Mouse (Mus musculus): Measurements from ENCODE around the gene Hpcal1. TPM values are rescaled to one million over a fixed set of nuclear protein-coding genes. Genes with fewer than 3 reads are reported as not detected.
"Not testable (repeated sequence)": the region's sequence is repeated elsewhere in the genome, so short reads cannot be mapped to it uniquely, and the experiment has no call there.

Hpcal1 gene
- polyA plus RNA-seq, 1 experiment from 2014 or later, result 33.3 TPM

GRCm38 (mm10) chr12:17767567-17767966 lies 76.9 kb downstream of the Hpcal1 start:
- H3K27me3 ChIP-seq (replicated peaks; ENCODE audit: control insufficient read depth, insufficient read depth, low read length); ATAC-seq; DNase-seq (ENCODE audit: low spot score); H3K9me3 ChIP-seq (replicated peaks; ENCODE audit: control insufficient read depth, low read length); H3K36me3 ChIP-seq (ENCODE audit: control insufficient read depth, insufficient read depth, low read length); H3K4me2 ChIP-seq (ENCODE audit: low read length); H3K4me3 ChIP-seq (ENCODE audit: low read depth, low read length); H3K27ac ChIP-seq (ENCODE audit: low read depth, low read length); H3K4me1 ChIP-seq (ENCODE audit: control insufficient read depth, insufficient read depth, low read length); H3K9ac ChIP-seq (ENCODE audit: low read length): not testable (repeated sequence)
- WGBS, result 65% methylated on average over 1 of the region's 1 CpGs

GRCm38 (mm10) chr12:17769476-17770172 lies 79.0 kb downstream of the Hpcal1 start:
- WGBS, result 78% methylated on average over 2 of the region's 2 CpGs
- no peaks in the 10 kb centered on the region for H3K27me3 ChIP-seq (replicated peaks; ENCODE audit: control insufficient read depth, insufficient read depth, low read length)
- no peak overlapping the region for H3K9ac ChIP-seq (ENCODE audit: low read length)
- no peak overlapping the region for H3K27ac ChIP-seq (ENCODE audit: low read depth, low read length)
- H3K9me3 ChIP-seq (replicated peaks; ENCODE audit: control insufficient read depth, low read length), result no peaks in the 10 kb centered on the region
- no peak overlapping the region for H3K4me3 ChIP-seq (ENCODE audit: low read depth, low read length)
- no peaks in the 10 kb centered on the region for H3K4me1 ChIP-seq (ENCODE audit: control insufficient read depth, insufficient read depth, low read length)
- H3K36me3 ChIP-seq (ENCODE audit: control insufficient read depth, insufficient read depth, low read length), result no peaks in the 10 kb centered on the region
- ATAC-seq, result no peak
- no peak for DNase-seq (ENCODE audit: low spot score)
- no peak overlapping the region for H3K4me2 ChIP-seq (ENCODE audit: low read length)

- no peak for DNase-seq (ENCODE audit: low spot score)
- Histone ChIP-seq H3K9ac (ENCODE audit: low read length) (no peak overlapping the region), H3K27ac (ENCODE audit: low read depth, low read length) (no peak overlapping the region), H3K4me3 (ENCODE audit: low read depth, low read length) (no peak overlapping the region), H3K9me3 (replicated peaks; ENCODE audit: control insufficient read depth, low read length) (no peaks in the 10 kb centered on the region), H3K4me2 (ENCODE audit: low read length) (no peak overlapping the region), H3K27me3 (replicated peaks; ENCODE audit: control insufficient read depth, insufficient read depth, low read length) (no peaks in the 10 kb centered on the region), H3K36me3 (ENCODE audit: control insufficient read depth, insufficient read depth, low read length) (no peaks in the 10 kb centered on the region), H3K4me1 (ENCODE audit: control insufficient read depth, insufficient read depth, low read length) (no peaks in the 10 kb centered on the region)
- no peak for ATAC-seq
- 43% methylated on average over 2 of the region's 2 CpGs for WGBS
These were observed 79.9 kb downstream of the Hpcal1 start for GRCm38 (mm10) chr12:17770538-17770937.

DNA sequence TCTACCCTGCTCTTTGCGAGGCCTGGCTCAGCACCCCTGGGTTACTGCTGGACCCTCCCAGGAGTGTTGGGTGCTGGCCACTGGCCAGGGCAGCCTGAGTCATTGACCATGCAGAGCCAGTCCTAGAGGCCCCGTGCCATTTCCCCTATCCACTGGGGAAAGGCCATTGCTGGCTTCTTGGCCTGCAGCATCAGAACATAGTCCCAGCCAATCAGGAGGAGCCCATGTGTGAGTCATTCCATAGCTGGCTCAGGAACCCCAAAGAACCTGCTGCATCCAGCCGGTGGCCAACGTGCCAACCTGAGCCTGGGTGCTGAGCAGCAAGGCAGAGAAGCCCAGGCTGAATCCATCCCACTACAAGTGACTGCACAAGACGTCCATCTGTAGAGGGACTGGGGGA lies 83.1 kb downstream of the Hpcal1 start:
- H3K4me2 ChIP-seq (ENCODE audit: low read length); DNase-seq (ENCODE audit: low spot score); ATAC-seq; H3K4me3 ChIP-seq (ENCODE audit: low read depth, low read length); H3K9me3 ChIP-seq (replicated peaks; ENCODE audit: control insufficient read depth, low read length); H3K36me3 ChIP-seq (ENCODE audit: control insufficient read depth, insufficient read depth, low read length); H3K27ac ChIP-seq (ENCODE audit: low read depth, low read length); H3K27me3 ChIP-seq (replicated peaks; ENCODE audit: control insufficient read depth, insufficient read depth, low read length); H3K4me1 ChIP-seq (ENCODE audit: control insufficient read depth, insufficient read depth, low read length); H3K9ac ChIP-seq (ENCODE audit: low read length): not testable (repeated sequence)
- WGBS, result 84% methylated on average over 5 of the region's 5 CpGs

GRCm38 (mm10) chr12:17774842-17775241 lies 84.2 kb downstream of the Hpcal1 start:
- H3K4me1 ChIP-seq (ENCODE audit: control insufficient read depth, insufficient read depth, low read length); H3K9ac ChIP-seq (ENCODE audit: low read length); H3K36me3 ChIP-seq (ENCODE audit: control insufficient read depth, insufficient read depth, low read length); H3K4me3 ChIP-seq (ENCODE audit: low read depth, low read length); H3K4me2 ChIP-seq (ENCODE audit: low read length); H3K27ac ChIP-seq (ENCODE audit: low read depth, low read length); DNase-seq (ENCODE audit: low spot score); H3K27me3 ChIP-seq (replicated peaks; ENCODE audit: control insufficient read depth, insufficient read depth, low read length); H3K9me3 ChIP-seq (replicated peaks; ENCODE audit: control insufficient read depth, low read length); ATAC-seq: not testable (repeated sequence)
- WGBS, result 70% methylated on average over 3 of the region's 3 CpGs

DNA sequence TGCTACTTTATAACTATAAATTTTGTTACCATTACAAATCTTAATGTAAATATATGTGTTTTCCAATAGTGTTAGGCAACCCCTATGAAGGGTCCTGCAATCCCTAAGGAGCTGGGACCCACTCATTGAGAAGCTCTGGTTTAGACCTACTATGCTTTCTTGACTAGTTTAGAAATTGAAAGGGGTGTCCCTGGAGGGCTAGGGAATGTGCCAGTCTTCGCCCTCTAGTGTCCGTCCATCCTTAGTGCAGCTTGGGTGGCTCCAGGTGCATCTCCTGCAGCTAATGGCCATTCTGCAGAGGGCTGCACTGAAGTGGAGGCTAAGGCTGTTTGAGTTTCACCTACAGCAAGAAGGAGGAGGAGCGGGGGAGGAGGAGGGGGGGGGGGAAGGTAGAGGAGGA lies 87.7 kb downstream of the Hpcal1 start:
- H3K36me3 ChIP-seq (ENCODE audit: control insufficient read depth, insufficient read depth, low read length), result no peaks in the 10 kb centered on the region
- H3K9ac ChIP-seq (ENCODE audit: low read length), result no peak overlapping the region
- WGBS, result 17% methylated on average over 2 of the region's 3 CpGs
- H3K27ac ChIP-seq (ENCODE audit: low read depth, low read length), result no peak overlapping the region
- no peaks in the 10 kb centered on the region for H3K27me3 ChIP-seq (replicated peaks; ENCODE audit: control insufficient read depth, insufficient read depth, low read length)
- H3K9me3 ChIP-seq (replicated peaks; ENCODE audit: control insufficient read depth, low read length), result no peaks in the 10 kb centered on the region
- ATAC-seq (peak; percentile 44; the same call in 1 of the 2 replicates), DNase-seq (ENCODE audit: low spot score) (peak; percentile 51)
- no peak overlapping the region for H3K4me3 ChIP-seq (ENCODE audit: low read depth, low read length)
- no peak overlapping the region for H3K4me2 ChIP-seq (ENCODE audit: low read length)
- H3K4me1 ChIP-seq (ENCODE audit: control insufficient read depth, insufficient read depth, low read length), result no peaks in the 10 kb centered on the region

GRCm38 (mm10) chr12:17779093-17779492 lies 88.4 kb downstream of the Hpcal1 start:
- peak; percentile 30 for DNase-seq (ENCODE audit: low spot score)
- no peak overlapping the region for H3K27ac ChIP-seq (ENCODE audit: low read depth, low read length)
- no peak overlapping the region for H3K4me3 ChIP-seq (ENCODE audit: low read depth, low read length)
- H3K4me2 ChIP-seq (ENCODE audit: low read length), result no peak overlapping the region
- no peaks in the 10 kb centered on the region for H3K36me3 ChIP-seq (ENCODE audit: control insufficient read depth, insufficient read depth, low read length)
- no peaks in the 10 kb centered on the region for H3K27me3 ChIP-seq (replicated peaks; ENCODE audit: control insufficient read depth, insufficient read depth, low read length)
- no peak overlapping the region for H3K9ac ChIP-seq (ENCODE audit: low read length)
- WGBS, result 19% methylated on average over 3 of the region's 3 CpGs
- H3K9me3 ChIP-seq (replicated peaks; ENCODE audit: control insufficient read depth, low read length), result no peaks in the 10 kb centered on the region
- no peaks in the 10 kb centered on the region for H3K4me1 ChIP-seq (ENCODE audit: control insufficient read depth, insufficient read depth, low read length)
- ATAC-seq, result no peak

DNA sequence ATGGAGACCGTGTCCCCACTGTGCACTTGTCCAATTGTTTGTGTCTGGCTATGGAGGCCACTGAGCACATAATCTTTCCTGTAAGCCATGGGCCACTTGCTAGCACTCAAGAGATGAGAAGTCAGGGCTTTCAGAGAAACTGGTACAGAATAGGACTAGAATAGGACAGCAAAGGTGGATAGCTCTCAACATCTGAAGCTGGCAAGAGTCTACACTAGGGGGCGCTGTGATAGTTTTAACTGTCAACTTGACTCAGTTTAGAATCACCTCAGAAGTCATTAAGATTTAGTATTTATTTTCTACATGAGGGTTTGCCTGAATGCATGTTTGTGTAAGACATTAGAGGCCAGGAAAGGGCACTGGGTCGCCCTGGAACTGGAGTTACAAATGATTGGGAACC lies 98.8 kb downstream of the Hpcal1 start:
- 59% methylated on average over 3 of the region's 3 CpGs for WGBS
- Histone ChIP-seq H3K36me3 (ENCODE audit: control insufficient read depth, insufficient read depth, low read length) (no peaks in the 10 kb centered on the region), H3K9me3 (replicated peaks; ENCODE audit: control insufficient read depth, low read length) (no peaks in the 10 kb centered on the region)

DNA sequence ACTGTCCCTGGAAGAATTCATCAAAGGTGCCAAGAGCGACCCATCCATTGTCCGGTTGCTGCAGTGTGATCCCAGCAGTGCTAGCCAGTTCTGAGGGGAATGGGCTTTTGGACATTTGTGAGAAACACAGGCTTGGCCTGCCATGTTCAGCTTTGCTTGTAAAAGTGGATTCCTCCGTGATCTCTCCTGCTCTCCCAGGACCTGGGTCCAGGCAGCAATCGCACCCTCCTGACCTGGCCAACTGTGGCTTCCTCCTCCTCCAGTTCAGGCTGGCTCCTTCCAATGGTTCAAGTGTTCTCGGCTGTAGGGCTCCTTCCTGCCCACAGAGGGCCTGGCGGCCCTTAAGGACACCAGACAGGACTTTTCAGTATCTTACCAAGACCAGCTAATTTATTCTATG lies 100.5 kb downstream of the Hpcal1 start:
- no peak for DNase-seq (ENCODE audit: low spot score)
- no peaks in the 10 kb centered on the region for H3K27me3 ChIP-seq (replicated peaks; ENCODE audit: control insufficient read depth, insufficient read depth, low read length)
- H3K4me1 ChIP-seq (ENCODE audit: control insufficient read depth, insufficient read depth, low read length), result no peaks in the 10 kb centered on the region
- no peaks in the 10 kb centered on the region for H3K9me3 ChIP-seq (replicated peaks; ENCODE audit: control insufficient read depth, low read length)
- no peak overlapping the region for H3K4me3 ChIP-seq (ENCODE audit: low read depth, low read length)
- ATAC-seq, result no peak
- WGBS, result 85% methylated on average over 6 of the region's 6 CpGs
- no peak overlapping the region for H3K27ac ChIP-seq (ENCODE audit: low read depth, low read length)
- H3K4me2 ChIP-seq (ENCODE audit: low read length), result no peak overlapping the region
- no peaks in the 10 kb centered on the region for H3K36me3 ChIP-seq (ENCODE audit: control insufficient read depth, insufficient read depth, low read length)
- no peak overlapping the region for H3K9ac ChIP-seq (ENCODE audit: low read length)

More for the DNA sequence above, 98.8 kb downstream of the Hpcal1 start:
- Histone ChIP-seq H3K4me2 (ENCODE audit: low read length) (no peak overlapping the region), H3K4me3 (ENCODE audit: low read depth, low read length) (no peak overlapping the region), H3K27ac (ENCODE audit: low read depth, low read length) (no peak overlapping the region), H3K4me1 (ENCODE audit: control insufficient read depth, insufficient read depth, low read length) (no peaks in the 10 kb centered on the region), H3K9ac (ENCODE audit: low read length) (no peak overlapping the region), H3K27me3 (replicated peaks; ENCODE audit: control insufficient read depth, insufficient read depth, low read length) (no peaks in the 10 kb centered on the region)
- ATAC-seq (no peak), DNase-seq (ENCODE audit: low spot score) (no peak)

All from forebrain, embryonic 14.5 days (tissue).